Mouse (Mus musculus): ENCODE measurements around the gene Gpr12. TPM values are rescaled to one million over a fixed set of nuclear protein-coding genes. Genes with fewer than 3 reads are reported as not detected.
"Not testable (repeated sequence)": the region's sequence is repeated elsewhere in the genome, so short reads cannot be mapped to it uniquely, and the experiment has no call there.

Gpr12 gene
- polyA plus RNA-seq, 1 experiment from 2014 or later: 0.41 TPM

- H3K9me3 ChIP-seq (ENCODE audit: low read length): no peaks in the 10 kb centered on the region
- no peaks in the 10 kb centered on the region for H3K4me1 ChIP-seq (ENCODE audit: insufficient read depth)
- H3K27ac ChIP-seq (ENCODE audit: low read depth): no peak overlapping the region
- no peak overlapping the region for H3K4me2 ChIP-seq (ENCODE audit: low read depth, low read length)
- H3K4me3 ChIP-seq (ENCODE audit: low read depth, low read length): no peak overlapping the region
- ATAC-seq (no peak), DNase-seq (no peak)
- no peaks in the 10 kb centered on the region for H3K36me3 ChIP-seq (replicated peaks; ENCODE audit: insufficient read depth, low read length)
- WGBS (ENCODE audit: insufficient replicate concordance): 76% methylated on average over 3 of the region's 3 CpGs
- H3K27me3 ChIP-seq (ENCODE audit: insufficient read depth, low read length): no peaks in the 10 kb centered on the region
- peak; percentile 30; the same call in 1 of the 2 replicates for TF ChIP-seq CTCF (IDR thresholded peaks at IDR 0.05; ENCODE audit: low read depth)
- TF ChIP-seq EP300 (IDR thresholded peaks at IDR 0.05; ENCODE audit: low read depth): no peak
- no peak overlapping the region for H3K9ac ChIP-seq (replicated peaks)
These were observed 8.4 kb downstream of the Gpr12 start for GRCm38 (mm10) chr5:146576668-146577067.

- H3K27ac ChIP-seq (ENCODE audit: low read depth); H3K4me1 ChIP-seq (ENCODE audit: insufficient read depth); H3K9ac ChIP-seq (replicated peaks); H3K36me3 ChIP-seq (replicated peaks; ENCODE audit: insufficient read depth, low read length); H3K4me2 ChIP-seq (ENCODE audit: low read depth, low read length); H3K27me3 ChIP-seq (ENCODE audit: insufficient read depth, low read length); ATAC-seq; H3K4me3 ChIP-seq (ENCODE audit: low read depth, low read length); H3K9me3 ChIP-seq (ENCODE audit: low read length); DNase-seq: not testable (repeated sequence)
- WGBS (ENCODE audit: insufficient replicate concordance): 86% methylated on average over 4 of the region's 4 CpGs
These were observed 12.3 kb downstream of the Gpr12 start for GRCm38 (mm10) chr5:146572735-146573042.

- not testable (repeated sequence) for H3K4me2 ChIP-seq (ENCODE audit: low read depth, low read length); H3K36me3 ChIP-seq (replicated peaks; ENCODE audit: insufficient read depth, low read length); DNase-seq; ATAC-seq; H3K27me3 ChIP-seq (ENCODE audit: insufficient read depth, low read length); H3K4me1 ChIP-seq (ENCODE audit: insufficient read depth); H3K9me3 ChIP-seq (ENCODE audit: low read length); H3K4me3 ChIP-seq (ENCODE audit: low read depth, low read length); H3K9ac ChIP-seq (replicated peaks); H3K27ac ChIP-seq (ENCODE audit: low read depth)
- 64% methylated on average over 6 of the region's 6 CpGs for WGBS (ENCODE audit: insufficient replicate concordance)
These were observed 13.0 kb downstream of the Gpr12 start for GRCm38 (mm10) chr5:146571830-146572734.

DNA sequence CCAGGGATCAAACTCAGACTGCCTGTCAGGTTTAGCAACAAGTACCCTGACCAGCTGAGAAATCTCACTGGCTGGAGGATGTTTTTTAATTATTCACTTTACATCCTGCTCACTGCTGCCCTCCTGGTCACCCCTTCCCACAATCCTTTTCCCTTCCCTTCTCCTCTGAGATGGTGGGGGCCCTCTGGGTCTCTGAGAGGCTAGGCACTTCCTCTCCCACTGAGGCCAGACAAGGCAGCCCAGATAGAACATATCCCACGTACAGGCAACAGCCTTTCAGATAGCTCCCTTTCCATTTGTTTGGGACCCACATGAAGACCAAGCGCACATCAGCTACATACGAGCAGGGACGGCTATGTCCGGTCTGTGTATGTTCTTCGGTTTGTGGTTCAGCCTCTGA is 14.9 kb downstream of the Gpr12 start:
- not testable (repeated sequence) for H3K9ac ChIP-seq (replicated peaks); H3K4me2 ChIP-seq (ENCODE audit: low read depth, low read length); H3K9me3 ChIP-seq (ENCODE audit: low read length); H3K36me3 ChIP-seq (replicated peaks; ENCODE audit: insufficient read depth, low read length); DNase-seq; ATAC-seq; H3K27me3 ChIP-seq (ENCODE audit: insufficient read depth, low read length); H3K4me1 ChIP-seq (ENCODE audit: insufficient read depth); H3K4me3 ChIP-seq (ENCODE audit: low read depth, low read length); H3K27ac ChIP-seq (ENCODE audit: low read depth)
- WGBS (ENCODE audit: insufficient replicate concordance): 67% methylated on average over 6 of the region's 6 CpGs

DNA sequence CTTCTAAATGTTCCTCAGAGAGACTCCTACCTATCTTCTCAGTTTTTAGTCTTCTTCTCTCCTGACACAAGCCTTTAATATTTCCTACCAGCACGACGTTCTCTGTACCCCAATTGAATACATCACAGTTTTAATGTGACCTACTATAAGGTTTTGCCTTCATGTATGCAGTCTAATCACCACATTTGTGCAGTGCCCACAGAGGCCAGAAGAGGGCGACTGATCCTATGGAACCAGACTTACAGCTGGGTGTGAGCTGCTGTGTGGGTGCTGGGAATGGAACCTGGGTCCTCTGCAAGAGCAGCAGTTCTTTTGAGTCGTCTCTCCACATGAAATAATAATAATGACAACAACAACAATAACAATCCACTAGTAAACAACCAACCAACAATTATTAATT is 18.0 kb downstream of the Gpr12 start:
- Histone ChIP-seq H3K4me2 (ENCODE audit: low read depth, low read length) (no peak overlapping the region), H3K4me3 (ENCODE audit: low read depth, low read length) (no peak overlapping the region), H3K9ac (replicated peaks) (no peak overlapping the region), H3K27me3 (ENCODE audit: insufficient read depth, low read length) (no peaks in the 10 kb centered on the region), H3K4me1 (ENCODE audit: insufficient read depth) (no peaks in the 10 kb centered on the region), H3K9me3 (ENCODE audit: low read length) (no peaks in the 10 kb centered on the region), H3K27ac (ENCODE audit: low read depth) (no peak overlapping the region), H3K36me3 (replicated peaks; ENCODE audit: insufficient read depth, low read length) (no peaks in the 10 kb centered on the region)
- 58% methylated on average over 4 of the region's 4 CpGs for WGBS (ENCODE audit: insufficient replicate concordance)
- TF ChIP-seq EP300 (IDR thresholded peaks at IDR 0.05; ENCODE audit: low read depth) (no peak), CTCF (IDR thresholded peaks at IDR 0.05; ENCODE audit: low read depth) (peak; percentile 51)
- ATAC-seq (no peak), DNase-seq (peak; percentile 28)

GRCm38 (mm10) chr5:146564259-146564658 is 20.8 kb downstream of the Gpr12 start:
- ATAC-seq (no peak), DNase-seq (no peak)
- H3K36me3 ChIP-seq (replicated peaks; ENCODE audit: insufficient read depth, low read length): no peaks in the 10 kb centered on the region
- no peak overlapping the region for H3K4me3 ChIP-seq (ENCODE audit: low read depth, low read length)
- no peaks in the 10 kb centered on the region for H3K4me1 ChIP-seq (ENCODE audit: insufficient read depth)
- no peaks in the 10 kb centered on the region for H3K27me3 ChIP-seq (ENCODE audit: insufficient read depth, low read length)
- TF ChIP-seq EP300 (IDR thresholded peaks at IDR 0.05; ENCODE audit: low read depth) (no peak), CTCF (IDR thresholded peaks at IDR 0.05; ENCODE audit: low read depth) (no peak)
- no peak overlapping the region for H3K27ac ChIP-seq (ENCODE audit: low read depth)
- H3K9ac ChIP-seq (replicated peaks): no peak overlapping the region
- WGBS (ENCODE audit: insufficient replicate concordance): 59% methylated on average over 1 of the region's 1 CpGs
- H3K4me2 ChIP-seq (ENCODE audit: low read depth, low read length): no peak overlapping the region
- H3K9me3 ChIP-seq (ENCODE audit: low read length): no peaks in the 10 kb centered on the region

- H3K27ac ChIP-seq (ENCODE audit: low read depth); H3K4me1 ChIP-seq (ENCODE audit: insufficient read depth); H3K4me2 ChIP-seq (ENCODE audit: low read depth, low read length); H3K9ac ChIP-seq (replicated peaks); H3K9me3 ChIP-seq (ENCODE audit: low read length); H3K27me3 ChIP-seq (ENCODE audit: insufficient read depth, low read length); DNase-seq; H3K36me3 ChIP-seq (replicated peaks; ENCODE audit: insufficient read depth, low read length); H3K4me3 ChIP-seq (ENCODE audit: low read depth, low read length); ATAC-seq: not testable (repeated sequence)
- no CpG with 5 or more reads among the region's 3 CpGs for WGBS (ENCODE audit: insufficient replicate concordance)
These were observed 29.2 kb downstream of the Gpr12 start, which contains the start of gene Gm3415 for GRCm38 (mm10) chr5:146555836-146556235. Gene Gm3415, plus strand, starts transcription at chr5:146556136.

DNA sequence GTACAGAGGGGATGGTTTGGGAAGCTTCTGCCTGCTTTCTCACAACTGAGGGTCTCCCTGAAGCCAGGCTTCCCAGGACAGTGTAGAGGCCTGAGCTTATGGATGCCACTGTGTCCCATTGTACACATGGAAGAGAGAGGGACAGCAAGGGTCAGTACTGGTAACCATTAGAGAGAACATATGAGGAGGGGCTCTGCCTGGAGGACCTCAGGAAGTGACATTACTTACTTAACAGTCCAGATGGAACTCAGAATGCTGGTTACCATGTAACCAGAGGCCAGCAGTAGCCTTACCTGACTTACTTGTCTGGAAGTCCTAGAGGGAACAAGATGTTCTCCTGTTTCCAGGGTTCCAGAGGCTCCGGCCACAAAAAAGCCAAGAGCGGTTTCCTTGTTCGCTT is 47.7 kb downstream of the Gpr12 start, which contains the start of gene Gm3409:
Gm3409 (plus strand) TSS at position 301 of the 400 bp plus-strand sequence.
- H3K9me3 ChIP-seq (ENCODE audit: low read length); H3K4me2 ChIP-seq (ENCODE audit: low read depth, low read length); H3K27me3 ChIP-seq (ENCODE audit: insufficient read depth, low read length); ATAC-seq; H3K4me3 ChIP-seq (ENCODE audit: low read depth, low read length); H3K36me3 ChIP-seq (replicated peaks; ENCODE audit: insufficient read depth, low read length); DNase-seq; H3K27ac ChIP-seq (ENCODE audit: low read depth); H3K4me1 ChIP-seq (ENCODE audit: insufficient read depth); H3K9ac ChIP-seq (replicated peaks): not testable (repeated sequence)
- 18% methylated on average over 2 of the region's 3 CpGs for WGBS (ENCODE audit: insufficient replicate concordance)
